Mouse (Mus musculus): ENCODE measurements around the gene Lck. TPM values are rescaled to one million over a fixed set of nuclear protein-coding genes. Genes with fewer than 3 reads are reported as not detected.
"Not testable (repeated sequence)": the region's sequence is repeated elsewhere in the genome, so short reads cannot be mapped to it uniquely, and the experiment has no call there.

Gene Lck
- polyA plus RNA-seq, 1 experiment: 3.1 TPM

DNA sequence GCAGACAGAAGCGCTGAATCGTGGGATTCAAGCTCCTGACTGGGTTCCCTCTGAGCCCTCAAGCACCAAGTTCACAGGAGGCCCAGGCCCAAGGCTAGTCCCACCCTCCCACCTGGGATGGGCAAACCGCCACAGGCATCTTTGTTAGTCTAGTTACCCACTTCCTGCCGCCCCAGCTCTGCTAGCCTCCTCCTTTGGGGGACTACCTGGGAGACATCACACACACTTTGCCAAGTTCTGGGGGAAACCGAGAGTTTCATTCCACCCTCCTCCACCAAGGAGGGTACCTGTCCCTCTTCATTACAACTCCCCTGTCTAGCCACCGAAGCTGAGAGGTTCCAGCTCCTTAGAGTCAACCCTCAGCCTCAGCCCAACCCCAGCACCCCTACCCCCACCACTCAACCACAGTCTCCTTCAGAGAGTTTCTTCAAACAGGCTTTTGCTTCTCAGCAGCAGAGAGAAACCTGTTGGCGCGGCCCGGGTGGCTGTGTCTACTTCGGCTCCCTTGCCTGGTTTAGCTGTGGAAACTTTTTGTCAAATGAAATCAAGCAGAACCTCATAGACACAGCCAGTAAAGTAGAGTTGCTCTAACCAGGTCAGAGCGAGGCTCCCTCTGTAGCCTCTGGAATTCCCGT is 15.0 kb downstream of the Lck start:
- no peak for TF ChIP-seq GATA1 (IDR thresholded peaks at IDR 0.05; ENCODE audit: low read length)
- no peak for TF ChIP-seq TAL1 (IDR thresholded peaks at IDR 0.05; ENCODE audit: low read length)
- Histone ChIP-seq H3K27me3 (ENCODE audit: control insufficient read depth) (peaks cover 20% of the 10 kb centered on the region), H3K4me1 (ENCODE audit: control insufficient read depth) (peaks cover 52% of the 10 kb centered on the region)

GRCm38 (mm10) chr4:129557256-129557808 is 16.1 kb downstream of the Lck start:
- H3K4me1 ChIP-seq (ENCODE audit: control insufficient read depth): peaks cover 52% of the 10 kb centered on the region
- H3K4me3 ChIP-seq (replicated peaks): peak overlapping the region; percentile 71
- TF ChIP-seq GATA1 (IDR thresholded peaks at IDR 0.05; ENCODE audit: low read length): peak; percentile 94
- TF ChIP-seq TAL1 (IDR thresholded peaks at IDR 0.05; ENCODE audit: low read length): peak; percentile 89
- peaks cover 31% of the 10 kb centered on the region for H3K27me3 ChIP-seq (ENCODE audit: control insufficient read depth)
- 0 out of 2 replicates have a peak, but pooled peaks cover 2% of the 10 kb centered on the region for H3K9me3 ChIP-seq (ENCODE audit: control insufficient read depth, low read length)
- H3K36me3 ChIP-seq (ENCODE audit: control insufficient read depth): peaks cover 6% of the 10 kb centered on the region

More for the DNA sequence above, 15.0 kb downstream of the Lck start:
- no peaks in the 10 kb centered on the region for H3K9me3 ChIP-seq (ENCODE audit: control insufficient read depth, low read length)
- peak overlapping the region; percentile 71 for H3K4me3 ChIP-seq (replicated peaks)
- H3K36me3 ChIP-seq (ENCODE audit: control insufficient read depth): peaks cover 4% of the 10 kb centered on the region; the same call in 1 of the 2 replicates

DNA sequence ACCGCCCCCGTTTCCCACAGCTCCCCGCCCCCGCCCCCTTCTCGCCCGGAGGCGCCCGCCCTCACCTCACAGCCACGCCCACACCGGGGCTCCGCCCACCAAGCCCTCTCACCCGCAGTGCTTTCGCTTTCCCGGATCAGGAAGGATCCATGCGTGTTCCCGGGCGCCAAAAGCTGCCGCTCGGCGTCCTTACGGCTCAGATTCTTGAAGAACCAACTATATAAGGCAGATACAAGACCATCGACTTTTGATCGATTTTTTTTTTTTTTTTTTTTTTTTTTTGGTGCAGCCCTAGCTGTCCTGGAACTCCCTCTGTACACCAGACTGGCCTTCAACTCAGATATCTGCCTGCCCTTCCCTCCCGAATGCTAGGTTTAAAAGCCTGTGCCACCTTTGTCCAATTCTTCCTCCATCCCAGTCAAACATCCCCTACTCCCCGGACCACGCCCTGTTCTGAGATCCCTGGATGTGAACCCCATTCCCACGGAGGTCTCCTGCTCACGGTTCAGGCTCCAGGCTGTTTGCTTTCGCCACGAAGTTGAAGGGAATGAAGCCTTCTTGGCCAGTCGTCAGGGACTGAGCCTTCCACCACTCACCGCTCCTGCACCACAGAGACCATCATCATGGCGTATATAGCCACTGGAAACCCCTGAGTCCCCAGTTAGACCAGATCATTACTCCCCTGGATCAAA is 16.8 kb downstream of the Lck start:
- Histone ChIP-seq H3K9me3 (ENCODE audit: control insufficient read depth, low read length) (0 out of 2 replicates have a peak, but pooled peaks cover 4% of the 10 kb centered on the region), H3K36me3 (ENCODE audit: control insufficient read depth) (peaks cover 6% of the 10 kb centered on the region), H3K4me3 (replicated peaks) (peak overlapping the region; percentile 71), H3K27me3 (ENCODE audit: control insufficient read depth) (peaks cover 34% of the 10 kb centered on the region), H3K4me1 (ENCODE audit: control insufficient read depth) (peaks cover 52% of the 10 kb centered on the region)
- TF ChIP-seq TAL1 (IDR thresholded peaks at IDR 0.05; ENCODE audit: low read length): no peak
- TF ChIP-seq GATA1 (IDR thresholded peaks at IDR 0.05; ENCODE audit: low read length): no peak

DNA sequence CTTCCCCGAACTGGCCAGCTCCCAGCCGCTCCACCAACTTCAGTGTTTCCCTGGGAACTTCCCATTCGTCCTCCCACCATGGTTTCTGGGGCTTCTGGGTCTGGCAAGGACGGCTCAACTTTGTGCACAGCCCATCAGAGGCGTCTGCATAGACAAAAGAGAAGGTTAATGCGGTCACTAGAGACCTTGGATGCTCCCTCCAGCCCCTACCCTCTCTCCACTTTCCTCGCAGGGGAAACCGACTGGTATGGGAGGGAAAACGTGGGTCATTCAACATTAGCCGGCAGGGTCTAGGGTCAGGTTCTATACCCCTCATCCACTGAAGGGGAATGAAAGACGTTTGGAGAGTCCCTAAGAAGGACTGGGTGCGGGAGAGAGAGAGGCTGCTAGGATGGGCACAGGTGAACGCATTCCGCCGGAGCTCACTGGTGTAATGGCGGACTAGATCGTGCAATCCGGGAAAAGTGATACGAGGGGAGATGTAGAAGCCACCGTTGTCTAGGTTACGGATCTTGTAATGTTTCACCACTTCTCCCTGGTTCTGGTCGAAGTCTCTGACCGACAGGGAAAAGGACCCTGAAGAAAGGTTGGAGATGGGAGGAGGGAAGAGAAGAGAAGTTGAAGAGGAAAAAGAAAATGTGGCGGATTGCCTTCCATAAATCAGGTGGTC is 17.4 kb downstream of the Lck start:
- H3K9me3 ChIP-seq (ENCODE audit: control insufficient read depth, low read length): 0 out of 2 replicates have a peak, but pooled peaks cover 4% of the 10 kb centered on the region

GRCm38 (mm10) chr4:129555421-129555861 is 18.0 kb downstream of the Lck start:
- Histone ChIP-seq H3K4me3 (replicated peaks) (peak overlapping the region; percentile 71), H3K36me3 (ENCODE audit: control insufficient read depth) (peaks cover 6% of the 10 kb centered on the region), H3K27me3 (ENCODE audit: control insufficient read depth) (peaks cover 34% of the 10 kb centered on the region), H3K9me3 (ENCODE audit: control insufficient read depth, low read length) (0 out of 2 replicates have a peak, but pooled peaks cover 4% of the 10 kb centered on the region), H3K4me1 (ENCODE audit: control insufficient read depth) (peaks cover 44% of the 10 kb centered on the region)
- TF ChIP-seq TAL1 (IDR thresholded peaks at IDR 0.05; ENCODE audit: low read length): no peak
- TF ChIP-seq GATA1 (IDR thresholded peaks at IDR 0.05; ENCODE audit: low read length): no peak

More for the DNA sequence above, 17.4 kb downstream of the Lck start:
- Histone ChIP-seq H3K4me1 (ENCODE audit: control insufficient read depth) (peaks cover 47% of the 10 kb centered on the region), H3K36me3 (ENCODE audit: control insufficient read depth) (peaks cover 6% of the 10 kb centered on the region), H3K27me3 (ENCODE audit: control insufficient read depth) (peaks cover 34% of the 10 kb centered on the region), H3K4me3 (replicated peaks) (peak overlapping the region; percentile 71)
- no peak for TF ChIP-seq TAL1 (IDR thresholded peaks at IDR 0.05; ENCODE audit: low read length)
- no peak for TF ChIP-seq GATA1 (IDR thresholded peaks at IDR 0.05; ENCODE audit: low read length)

GRCm38 (mm10) chr4:129554512-129554911 is 18.9 kb downstream of the Lck start:
- H3K9me3 ChIP-seq (ENCODE audit: control insufficient read depth, low read length); H3K4me3 ChIP-seq (replicated peaks); H3K36me3 ChIP-seq (ENCODE audit: control insufficient read depth): not testable (repeated sequence)
- H3K27me3 ChIP-seq (ENCODE audit: control insufficient read depth): peaks cover 34% of the 10 kb centered on the region
- peaks cover 40% of the 10 kb centered on the region for H3K4me1 ChIP-seq (ENCODE audit: control insufficient read depth)

- Histone ChIP-seq H3K4me3 (replicated peaks) (no peak overlapping the region), H3K27me3 (ENCODE audit: control insufficient read depth) (peaks cover 25% of the 10 kb centered on the region), H3K36me3 (ENCODE audit: control insufficient read depth) (peaks cover 8% of the 10 kb centered on the region), H3K4me1 (ENCODE audit: control insufficient read depth) (peaks cover 24% of the 10 kb centered on the region), H3K9me3 (ENCODE audit: control insufficient read depth, low read length) (0 out of 2 replicates have a peak, but pooled peaks cover 4% of the 10 kb centered on the region)
- no peak for TF ChIP-seq TAL1 (IDR thresholded peaks at IDR 0.05; ENCODE audit: low read length)
- no peak for TF ChIP-seq GATA1 (IDR thresholded peaks at IDR 0.05; ENCODE audit: low read length)
These were observed 23.1 kb downstream of the Lck start for GRCm38 (mm10) chr4:129550295-129550694.

DNA sequence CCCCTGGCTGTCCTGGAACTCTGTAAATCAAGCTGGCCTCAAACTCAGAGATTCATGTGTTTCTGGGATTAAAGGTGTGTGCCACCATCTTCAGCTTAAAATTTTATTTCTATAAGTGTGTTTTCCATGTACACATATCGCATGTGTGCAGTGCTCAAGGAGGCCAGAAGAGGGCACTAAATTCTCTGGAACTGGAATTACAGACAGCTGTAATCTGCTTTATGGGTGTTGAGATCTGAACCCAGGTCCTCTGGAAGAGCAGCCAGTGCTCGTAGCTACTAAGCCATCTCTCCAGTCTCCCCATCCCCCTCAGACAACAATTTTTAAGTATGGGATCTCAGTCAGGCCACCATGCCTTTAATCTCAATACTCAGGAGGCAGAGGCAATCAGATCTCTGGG is 24.1 kb downstream of the Lck start:
- TF ChIP-seq TAL1 (IDR thresholded peaks at IDR 0.05; ENCODE audit: low read length) (no peak), GATA1 (IDR thresholded peaks at IDR 0.05; ENCODE audit: low read length) (no peak)
- 0 out of 2 replicates have a peak, but pooled peaks cover 4% of the 10 kb centered on the region for H3K9me3 ChIP-seq (ENCODE audit: control insufficient read depth, low read length)
- H3K36me3 ChIP-seq (ENCODE audit: control insufficient read depth): peaks cover 8% of the 10 kb centered on the region
- no peak overlapping the region for H3K4me3 ChIP-seq (replicated peaks)
- H3K4me1 ChIP-seq (ENCODE audit: control insufficient read depth): peaks cover 16% of the 10 kb centered on the region
- H3K27me3 ChIP-seq (ENCODE audit: control insufficient read depth): peaks cover 17% of the 10 kb centered on the region

- not testable (repeated sequence) for H3K27me3 ChIP-seq (ENCODE audit: control insufficient read depth); H3K36me3 ChIP-seq (ENCODE audit: control insufficient read depth); H3K9me3 ChIP-seq (ENCODE audit: control insufficient read depth, low read length); H3K4me3 ChIP-seq (replicated peaks)
- H3K4me1 ChIP-seq (ENCODE audit: control insufficient read depth): peaks cover 22% of the 10 kb centered on the region
These were observed 25.8 kb downstream of the Lck start for GRCm38 (mm10) chr4:129547631-129548030.
